Mouse (Mus musculus) myocyte (in vitro differentiated cells): ENCODE data around the gene Htr6. TPM values are rescaled to one million over a fixed set of nuclear protein-coding genes. Genes with fewer than 3 reads are reported as not detected.

Experiments used
- H3K27me3 ChIP-seq: one replicate; pipeline ENCODE4 v1.6.1; 2011; ENCODE audit not compliant: control insufficient read depth, insufficient read depth, insufficient read length
- H3K36me3 ChIP-seq: one replicate; pipeline ENCODE4 v1.6.1; 2011; ENCODE audit not compliant: control insufficient read depth, insufficient read depth
- H3K4me2 ChIP-seq: one replicate; pipeline ENCODE4 v1.6.1; 2011; ENCODE audit warnings: low read depth, control low read depth
- H3K4me3 ChIP-seq: one replicate; pipeline ENCODE4 v1.5.1; 2011; ENCODE audit warnings: mild to moderate bottlenecking, control low read depth, moderate library complexity
- H3K79me2 ChIP-seq: one replicate; pipeline ENCODE4 v1.6.1; 2011; ENCODE audit not compliant: control insufficient read depth, insufficient read depth
- H3ac ChIP-seq: one replicate; pipeline ENCODE4 v1.6.1; 2011; ENCODE audit not compliant: control insufficient read depth, insufficient read length
- CEBPB ChIP-seq: IDR thresholded peaks from 2 replicates; pipeline ENCODE4 v1.6.1; 2011; ENCODE audit warnings: mild to moderate bottlenecking, moderate library complexity; ENCODE audit not compliant: poor library complexity, insufficient read depth, severe bottlenecking
- E2F4 ChIP-seq: IDR thresholded peaks from one replicate; pipeline ENCODE4 v1.6.1; 2011; ENCODE audit warnings: mild to moderate bottlenecking, control low read depth, moderate library complexity; ENCODE audit not compliant: insufficient read depth
- MAX ChIP-seq: IDR thresholded peaks from one replicate; pipeline ENCODE4 v1.6.1; 2011; ENCODE audit warnings: low read depth, mild to moderate bottlenecking, control low read depth
- MYOD1 ChIP-seq, 3 experiments: IDR thresholded peaks; one replicate each; pipeline ENCODE4 v1.6.1; 2011; ENCODE audit warnings: control low read depth in 2 of 3, low read depth in 2 of 3, mild to moderate bottlenecking in 2 of 3, moderate library complexity in 1 of 3; ENCODE audit not compliant: insufficient read length in 2 of 3, control insufficient read depth in 1 of 3
- MYOG ChIP-seq, 3 experiments: IDR thresholded peaks; one replicate each; pipeline ENCODE4 v1.6.1; 2011; ENCODE audit warnings: control low read depth in 2 of 3, low read depth in 2 of 3, mild to moderate bottlenecking in 2 of 3; ENCODE audit not compliant: insufficient read length in 2 of 3, control insufficient read depth in 1 of 3, insufficient read depth in 1 of 3
- POLR2A ChIP-seq: IDR thresholded peaks from one replicate; pipeline ENCODE4 v1.6.1; 2011; ENCODE audit warnings: low read depth, mild to moderate bottlenecking, control low read depth, moderate library complexity; ENCODE audit not compliant: insufficient read length
- POLR2AphosphoS2 ChIP-seq: IDR thresholded peaks from one replicate; pipeline ENCODE4 v1.6.1; 2011; ENCODE audit warnings: low read depth, control low read depth; ENCODE audit not compliant: insufficient read length
- REST ChIP-seq: IDR thresholded peaks from one replicate; pipeline ENCODE4 v1.6.1; 2011; ENCODE audit warnings: mild to moderate bottlenecking, control low read depth, moderate library complexity; ENCODE audit not compliant: insufficient read depth, insufficient read length
- SRF ChIP-seq: IDR thresholded peaks from one replicate; pipeline ENCODE4 v1.6.1; 2011; ENCODE audit warnings: low read depth; ENCODE audit not compliant: control insufficient read depth, insufficient read length
- TCF12 ChIP-seq: IDR thresholded peaks from one replicate; pipeline ENCODE4 v1.6.1; 2011; ENCODE audit warnings: mild to moderate bottlenecking, control low read depth; ENCODE audit not compliant: poor library complexity, insufficient read depth, severe bottlenecking
- TCF3 ChIP-seq: IDR thresholded peaks from one replicate; pipeline ENCODE4 v1.6.1; 2011; ENCODE audit warnings: low read depth, control low read depth; ENCODE audit not compliant: insufficient read length
- USF1 ChIP-seq: IDR thresholded peaks from one replicate; pipeline ENCODE4 v1.6.1; 2011; ENCODE audit warnings: low read depth, mild to moderate bottlenecking, control low read depth, moderate library complexity
- polyA plus RNA-seq: library from polyadenylated mRNA; unstranded; fragments of >200 nt; fragmentation: generic; extraction: Trizol; gene quantifications from one replicate; pipeline ENCODE4 v1.2.1, GENCODE M21; 2012; ENCODE audit warnings: missing spikeins

Gene Htr6
- polyA plus RNA-seq, 1 experiment, result 0.08 TPM

DNA sequence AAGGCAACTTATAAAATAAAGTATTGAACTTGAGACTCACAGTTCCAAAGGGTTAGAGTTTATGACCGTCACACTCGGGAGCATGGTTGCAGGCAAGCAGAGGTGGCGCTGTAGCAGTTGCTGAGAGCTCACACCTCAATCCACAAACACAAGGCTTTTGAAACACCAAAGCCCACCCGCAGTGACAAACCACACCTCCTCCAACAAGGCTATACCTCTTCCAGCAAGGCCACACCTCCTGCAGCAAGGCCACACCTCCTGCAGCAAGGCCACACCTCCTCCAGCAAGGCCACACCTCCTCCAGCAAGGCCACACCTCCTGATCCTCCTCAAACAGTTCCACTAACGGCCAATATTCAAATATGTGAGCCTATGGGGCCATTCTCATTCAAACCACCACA, 30.8 kb downstream of the Htr6 start:
- Histone ChIP-seq H3K36me3 (no peaks in the 10 kb centered on the region), H3K4me2 (no peak overlapping the region), H3ac (no peak overlapping the region), H3K27me3 (no peaks in the 10 kb centered on the region), H3K4me3 (no peak overlapping the region), H3K79me2 (no peaks in the 10 kb centered on the region)
- no peak for TF ChIP-seq TCF12
- TF ChIP-seq MYOD1 (IDR thresholded peaks at IDR 0.05; ENCODE audit: control insufficient read depth in 1 of 3, insufficient read length in 2 of 3, low read depth in 2 of 3), result no peak
- TF ChIP-seq POLR2AphosphoS2, result no peak
- TF ChIP-seq POLR2A, result no peak
- TF ChIP-seq USF1, result no peak
- TF ChIP-seq CEBPB, result no peak
- no peak for TF ChIP-seq SRF

DNA sequence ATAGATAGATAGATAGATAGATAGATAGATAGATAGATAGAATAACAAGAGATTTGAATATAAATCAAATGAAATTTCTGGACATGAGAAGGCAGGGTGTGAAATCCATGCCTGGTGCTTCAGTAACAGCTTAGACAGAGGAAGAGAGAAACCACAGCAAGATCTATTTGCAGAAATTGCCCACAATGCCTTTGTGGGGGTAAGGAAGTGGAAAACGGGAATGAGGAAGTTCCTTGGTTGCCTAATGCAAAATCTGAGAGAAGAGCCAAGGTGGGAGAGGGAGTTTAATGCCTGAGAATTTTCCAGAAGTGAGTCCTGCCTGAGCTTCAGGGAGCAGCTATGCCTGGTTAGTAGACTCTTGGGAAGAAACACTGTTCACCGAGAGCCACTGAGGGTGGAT, 31.8 kb downstream of the Htr6 start:
- no peak for TF ChIP-seq POLR2AphosphoS2
- TF ChIP-seq USF1, result no peak
- no peak for TF ChIP-seq MAX
- TF ChIP-seq MYOG (IDR thresholded peaks at IDR 0.05; ENCODE audit: control insufficient read depth in 1 of 3, insufficient read depth in 1 of 3, insufficient read length in 2 of 3, low read depth in 2 of 3), result no peak
- no peak for TF ChIP-seq MYOD1 (IDR thresholded peaks at IDR 0.05; ENCODE audit: control insufficient read depth in 1 of 3, insufficient read length in 2 of 3, low read depth in 2 of 3)
- no peak for TF ChIP-seq REST
- TF ChIP-seq POLR2A, result no peak
- no peak for TF ChIP-seq CEBPB
- no peak for TF ChIP-seq TCF3
- TF ChIP-seq SRF, result no peak
- no peak for TF ChIP-seq TCF12
- TF ChIP-seq E2F4, result no peak
- H3K27me3 ChIP-seq, result peaks cover 2% of the 10 kb centered on the region
- H3K4me3 ChIP-seq, result no peak overlapping the region
- H3ac ChIP-seq, result no peak overlapping the region
- H3K36me3 ChIP-seq, result no peaks in the 10 kb centered on the region
- no peak overlapping the region for H3K4me2 ChIP-seq
- H3K79me2 ChIP-seq, result no peaks in the 10 kb centered on the region

DNA sequence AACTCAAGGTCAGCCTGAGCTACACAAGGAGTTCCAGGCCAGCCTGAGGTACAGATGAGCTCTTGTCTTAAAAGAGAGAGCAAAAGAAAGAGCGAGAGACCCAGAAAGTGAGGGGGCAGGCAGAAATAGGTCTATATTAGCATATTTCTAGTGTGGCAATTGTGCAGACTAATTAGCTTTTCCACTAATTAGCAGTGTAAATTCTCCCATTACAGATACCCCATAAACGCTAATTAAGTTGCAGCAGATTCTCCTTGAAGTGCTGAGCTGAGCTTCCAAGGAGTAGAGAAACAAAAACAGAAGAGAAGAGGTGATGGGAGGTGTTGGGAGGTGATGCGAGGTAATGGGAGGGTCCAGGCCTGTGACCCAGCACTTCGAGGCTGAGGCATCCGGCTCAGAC, 32.8 kb downstream of the Htr6 start:
- Histone ChIP-seq H3K36me3 (no peaks in the 10 kb centered on the region), H3K27me3 (peaks cover 9% of the 10 kb centered on the region), H3K4me3 (no peak overlapping the region), H3K4me2 (no peak overlapping the region), H3ac (no peak overlapping the region), H3K79me2 (no peaks in the 10 kb centered on the region)
- TF ChIP-seq SRF (no peak), MAX (no peak), E2F4 (no peak), MYOG (IDR thresholded peaks at IDR 0.05; ENCODE audit: control insufficient read depth in 1 of 3, insufficient read depth in 1 of 3, insufficient read length in 2 of 3, low read depth in 2 of 3) (no peak), TCF3 (no peak), POLR2AphosphoS2 (no peak), REST (no peak), MYOD1 (IDR thresholded peaks at IDR 0.05; ENCODE audit: control insufficient read depth in 1 of 3, insufficient read length in 2 of 3, low read depth in 2 of 3) (no peak), TCF12 (no peak), CEBPB (no peak), USF1 (no peak), POLR2A (no peak)

DNA sequence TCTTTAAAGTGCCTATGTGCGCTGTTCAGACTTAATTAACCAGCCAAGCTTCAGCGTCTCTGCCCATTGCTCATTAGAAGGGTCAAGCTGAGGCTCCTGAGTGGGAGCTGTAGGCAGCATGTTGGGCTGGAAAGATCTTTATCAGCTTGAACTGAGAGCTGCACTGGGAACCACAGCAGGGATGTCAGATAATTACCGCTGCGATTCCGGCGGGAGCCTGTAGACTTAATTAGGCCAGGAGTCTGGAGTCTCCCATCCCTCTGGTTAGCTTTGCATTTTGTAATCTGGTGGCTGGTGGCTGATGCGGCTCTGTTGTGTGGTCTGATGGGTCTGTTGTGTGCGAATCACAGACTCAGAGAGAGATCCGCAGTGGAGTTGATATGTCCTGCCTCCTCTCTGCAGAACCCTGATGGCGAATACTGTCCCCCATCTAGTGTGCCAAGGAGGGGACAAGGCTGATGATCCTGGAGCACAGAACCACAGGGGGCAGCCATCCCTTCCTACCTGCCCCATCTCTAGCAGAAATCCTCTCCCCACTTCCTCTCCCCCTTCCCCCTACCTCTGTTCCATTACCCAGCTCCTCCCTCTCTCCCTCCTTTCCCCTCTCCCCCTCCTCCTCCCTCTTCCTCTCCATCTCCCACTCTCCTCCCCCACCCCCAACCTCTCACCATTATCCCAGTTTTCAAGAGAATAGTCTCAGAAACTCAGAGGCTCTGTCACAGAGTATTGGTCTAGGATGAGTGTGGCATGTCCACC, 35.1 kb downstream of the Htr6 start:
- Histone ChIP-seq H3K79me2 (no peaks in the 10 kb centered on the region), H3K36me3 (no peaks in the 10 kb centered on the region), H3K27me3 (peaks cover 14% of the 10 kb centered on the region), H3K4me2 (no peak overlapping the region), H3K4me3 (no peak overlapping the region), H3ac (no peak overlapping the region)
- no peak for TF ChIP-seq TCF12
- TF ChIP-seq USF1, result no peak
- no peak for TF ChIP-seq CEBPB
- TF ChIP-seq E2F4, result no peak
- no peak for TF ChIP-seq TCF3
- no peak for TF ChIP-seq SRF
- no peak for TF ChIP-seq MYOG (IDR thresholded peaks at IDR 0.05; ENCODE audit: control insufficient read depth in 1 of 3, insufficient read depth in 1 of 3, insufficient read length in 2 of 3, low read depth in 2 of 3)
- no peak for TF ChIP-seq REST
- TF ChIP-seq MYOD1 (IDR thresholded peaks at IDR 0.05; ENCODE audit: control insufficient read depth in 1 of 3, insufficient read length in 2 of 3, low read depth in 2 of 3), result no peak
- TF ChIP-seq POLR2AphosphoS2, result no peak
- no peak for TF ChIP-seq POLR2A
- TF ChIP-seq MAX, result no peak
